Mouse (Mus musculus): ENCODE results near the gene Gm45717.

Gm45717 gene

GRCm38 (mm10) chr7:140902036-140902875 is 53.5 kb downstream of the Gm45717 start:
- no peak for DNase-seq

DNA sequence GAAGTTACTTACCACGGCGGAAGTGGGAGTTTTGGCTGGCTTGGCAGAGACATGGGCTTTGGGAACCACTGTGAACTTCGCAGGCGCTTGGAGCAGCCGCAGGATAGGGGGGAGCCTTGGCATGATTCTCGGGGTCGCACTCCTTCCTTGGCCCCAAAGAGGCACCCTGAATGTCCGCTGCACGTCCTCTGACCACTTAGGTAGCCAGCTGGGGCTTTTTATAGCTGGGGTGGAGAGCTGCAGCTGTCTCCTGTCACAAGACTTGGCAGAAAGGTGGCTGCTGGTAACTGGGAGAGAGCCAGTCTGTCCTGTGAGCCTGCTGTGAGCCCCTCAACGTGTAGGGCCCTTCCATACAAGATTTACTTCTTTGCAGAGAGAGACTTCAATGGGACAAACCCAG is 55.5 kb downstream of the Gm45717 start, which contains the start of gene Cox8b:
Gene Cox8b (minus strand): TSS at position 227 of the 400 bp plus-strand sequence.
- no peak for DNase-seq
